ENCODE assay signal across 16 mouse cellular contexts in genomic region chr2:160427431-160427830, GRCm38 (mm10).
DNase-seq lines count a peak whose midpoint lies in the region.
"Had no signal": no experiment of that assay in that cellular context is flagged by ENCODE, and none has a peak within 500 bp of the region (broad histone marks: within the 10 kb centered on the region; RNA-seq: fewer than 3 reads in every experiment).

No protein-coding gene starts in this region.

- intact Hi-C loops in left cerebral cortex, postnatal 10 days (cut with DNase I), result no loop called here

- peak; percentile 41 for DNase-seq in CD4-positive, CD25-positive, alpha-beta regulatory T cell, adult 2 months (ENCODE audit: low read depth, low spot score)
- DNase-seq in induced T-regulatory cell, adult 2 months (ENCODE audit: low read depth), result peak; percentile 37
- DNase-seq in thymus, postnatal 10 days (ENCODE audit: low spot score in 2 of 2), result peak; percentile 70 to 71
- DNase-seq in thymus, postnatal 4 days, result peak; percentile 72
- DNase-seq in left cerebral cortex, adult 11 months (ENCODE audit: low spot score), result no peak
- DNase-seq in kidney, adult 9 months, result no peak
- no peak for DNase-seq in left cerebral cortex, postnatal 10 days (ENCODE audit: extremely low spot score in 1 of 2, low spot score in 2 of 2)
- DNase-seq: adrenal gland, postnatal 14 days; B cell, adult 2 months; cerebellum, adult 11-12 months; cerebellum, adult 9-10 months; cerebellum, postnatal 36 days; gastrocnemius, adult 2 months; gastrocnemius, postnatal 36 days; heart, adult 11 months; heart, postnatal 14 days had no signal

Comparison
In these comparisons a context has a peak if more than half of its experiments do, and no peak if none do; other contexts are left out.
1. DNase-seq: peak in CD4-positive, CD25-positive, alpha-beta regulatory T cell, adult 2 months (single experiment), induced T-regulatory cell, adult 2 months (single experiment), thymus, postnatal 10 days (2 of 2) and thymus, postnatal 4 days (single experiment); none in left cerebral cortex, adult 11 months (single experiment), kidney, adult 9 months (single experiment) and left cerebral cortex, postnatal 10 days (0 of 2).